Mouse (Mus musculus) hindbrain, embryonic 16.5 days (tissue): ENCODE results near the gene Gm10320. TPM values are rescaled to one million over a fixed set of nuclear protein-coding genes. Genes with fewer than 3 reads are reported as not detected.

ENCODE experiments used
- polyA plus RNA-seq: library from polyadenylated mRNA; unstranded; fragments of >200 nt; fragmentation: Nextera tagmentation; extraction: Ambion mirVana; gene quantifications from 2 replicates; pipeline ENCODE4 v1.2.1, GENCODE M21; 2015

The Gm10320 gene
- polyA plus RNA-seq, 1 experiment from 2014 or later: 1.3 TPM

Other genes starting within 250 kb of the Gm10320 start
- gene Utp15, start 229.0 kb downstream of the Gm10320 start, polyA plus RNA-seq: 27.0 and 32.2 TPM in 2 replicates
- 62.8 and 63.9 TPM in 2 replicates for gene Ankra2, start 228.9 kb downstream of the Gm10320 start, polyA plus RNA-seq
- 0.32 TPM in 1 of 2 replicates, not detected in the other for gene Gm21976, start 212.1 kb downstream of the Gm10320 start, polyA plus RNA-seq
- gene Btf3, start 175.0 kb downstream of the Gm10320 start, polyA plus RNA-seq: 428 and 449 TPM in 2 replicates
- 0.43 and 0.75 TPM in 2 replicates for gene Foxd1, start 137.8 kb downstream of the Gm10320 start, polyA plus RNA-seq
- gene Tmem174, start 145.4 kb upstream of the Gm10320 start, polyA plus RNA-seq: 0.06 TPM in 1 of 2 replicates, not detected in the other
- 0.26 TPM in 1 of 2 replicates, not detected in the other for gene Tmem171, start 202.8 kb upstream of the Gm10320 start, polyA plus RNA-seq